In genomic region chr9:46086826-46087225, GRCm38 (mm10) we compare ENCODE assay signal across 25 mouse cellular contexts.
DNase-seq lines count a peak whose midpoint lies in the region; ATAC-seq and TF ChIP-seq lines count a peak whose summit lies in the region.
"Had no signal": no experiment of that assay in that cellular context is flagged by ENCODE, and none has a peak within 500 bp of the region (broad histone marks: within the 10 kb centered on the region; RNA-seq: fewer than 3 reads in every experiment).

No protein-coding gene starts in this region.

- no peaks in the 10 kb centered on the region for H3K9me3 ChIP-seq in liver, embryonic 13.5 days (replicated peaks)
- H3K9me3 ChIP-seq in stomach, postnatal 0 days (ENCODE audit: control insufficient read depth, low read length) = no peaks in the 10 kb centered on the region
- H3K9me3 ChIP-seq in midbrain, embryonic 16.5 days (replicated peaks; ENCODE audit: control insufficient read depth, low read length, poor library complexity, severe bottlenecking) = no peaks in the 10 kb centered on the region
- H3K9me3 ChIP-seq: embryonic facial prominence, embryonic 10.5 days; forebrain, embryonic 15.5 days; hindbrain, embryonic 12.5 days; limb, embryonic 13.5 days; lung, embryonic 15.5 days; megakaryocyte, embryonic 14.5 days; neural tube, embryonic 13.5 days had no signal

- peaks cover 27% of the 10 kb centered on the region for H3K4me1 ChIP-seq in liver, embryonic 13.5 days (replicated peaks)
- no peaks in the 10 kb centered on the region; the same call in 1 of the 2 replicates for H3K4me1 ChIP-seq in stomach, postnatal 0 days (replicated peaks; ENCODE audit: control insufficient read depth, insufficient read depth)
- H3K4me1 ChIP-seq in midbrain, embryonic 16.5 days (ENCODE audit: control insufficient read depth, insufficient read depth, low read length) = peaks cover 15% of the 10 kb centered on the region

- no peak for TF ChIP-seq CTCF in stomach, postnatal 0 days (IDR thresholded peaks at IDR 0.05; ENCODE audit: low read depth)

- TF ChIP-seq EP300 in stomach, postnatal 0 days (optimal IDR thresholded peaks at IDR 0.05) = no peak

- ATAC-seq in liver, embryonic 13.5 days (ENCODE audit: low read depth) = peak; percentile 66
- ATAC-seq in stomach, postnatal 0 days (ENCODE audit: low FRiP score, low TSS enrichment) = no peak; the same call in 1 of the 2 replicates
- ATAC-seq in midbrain, embryonic 16.5 days = no peak
- ATAC-seq in frontal cortex, adult (ENCODE audit: low TSS enrichment) = no peak
- ATAC-seq: forebrain, embryonic 15.5 days had no signal

- peak; percentile 68 for DNase-seq in kidney, adult 9 months
- no peak for DNase-seq in kidney, postnatal 10 days
- DNase-seq in liver = peak; percentile 16
- no peak for DNase-seq in liver, embryonic 13.5 days
- DNase-seq in stomach, postnatal 0 days (ENCODE audit: low spot score) = peak; percentile 25
- DNase-seq: adrenal gland, adult 8-10 months; cerebellum, adult 11-12 months; cerebellum, postnatal 10 days; gastrocnemius, postnatal 14 days; heart, adult 18-20 months; lung, postnatal 36 days; midbrain, embryonic 14.5 days; retina, postnatal 1 day; thymus, adult 2 months; thymus, postnatal 4 days had no signal

- no peaks in the 10 kb centered on the region for H3K27me3 ChIP-seq in liver, embryonic 13.5 days
- no peaks in the 10 kb centered on the region for H3K27me3 ChIP-seq in stomach, postnatal 0 days (ENCODE audit: control insufficient read depth, insufficient read depth, low read length)
- H3K27me3 ChIP-seq in midbrain, embryonic 16.5 days (ENCODE audit: control insufficient read depth, insufficient read depth, low read depth, low read length) = no peaks in the 10 kb centered on the region
- H3K27me3 ChIP-seq: forebrain, embryonic 15.5 days; hindbrain, embryonic 12.5 days; limb, embryonic 13.5 days; lung, embryonic 15.5 days; megakaryocyte, embryonic 14.5 days; neural tube, embryonic 13.5 days had no signal

- no peak overlapping the region for H3K9ac ChIP-seq in liver, embryonic 13.5 days
- no peak overlapping the region for H3K9ac ChIP-seq in stomach, postnatal 0 days (ENCODE audit: low read length)
- H3K9ac ChIP-seq in midbrain, embryonic 16.5 days (ENCODE audit: low read depth, low read length) = no peak overlapping the region
- H3K9ac ChIP-seq: forebrain, embryonic 15.5 days; hindbrain, embryonic 12.5 days; limb, embryonic 13.5 days; lung, embryonic 15.5 days; neural tube, embryonic 13.5 days had no signal

- no peak overlapping the region for H3K4me3 ChIP-seq in liver, embryonic 13.5 days (replicated peaks)
- H3K4me3 ChIP-seq in stomach, postnatal 0 days (ENCODE audit: low read depth, low read length) = no peak overlapping the region
- H3K4me3 ChIP-seq in midbrain, embryonic 16.5 days (ENCODE audit: low read depth, low read length) = no peak overlapping the region
- H3K4me3 ChIP-seq: embryonic facial prominence, embryonic 10.5 days; forebrain, embryonic 15.5 days; hindbrain, embryonic 12.5 days; limb, embryonic 13.5 days; lung, embryonic 15.5 days; megakaryocyte, embryonic 14.5 days; myocyte; neural tube, embryonic 13.5 days had no signal

- peak overlapping the region; percentile 5; the same call in 1 of the 2 replicates for H3K4me2 ChIP-seq in liver, embryonic 13.5 days
- no peak overlapping the region for H3K4me2 ChIP-seq in stomach, postnatal 0 days (replicated peaks; ENCODE audit: low read depth)
- H3K4me2 ChIP-seq in midbrain, embryonic 16.5 days (ENCODE audit: low read length) = no peak overlapping the region
- H3K4me2 ChIP-seq: forebrain, embryonic 15.5 days; hindbrain, embryonic 12.5 days; limb, embryonic 13.5 days; lung, embryonic 15.5 days; neural tube, embryonic 13.5 days had no signal

- no peaks in the 10 kb centered on the region for H3K36me3 ChIP-seq in liver, embryonic 13.5 days
- no peaks in the 10 kb centered on the region for H3K36me3 ChIP-seq in stomach, postnatal 0 days (ENCODE audit: control insufficient read depth, insufficient read depth, low read length)
- H3K36me3 ChIP-seq in midbrain, embryonic 16.5 days (ENCODE audit: control insufficient read depth, insufficient read depth, low read length) = no peaks in the 10 kb centered on the region
- H3K36me3 ChIP-seq: forebrain, embryonic 15.5 days; hindbrain, embryonic 12.5 days; limb, embryonic 13.5 days; lung, embryonic 15.5 days; neural tube, embryonic 13.5 days had no signal

- WGBS in liver, embryonic 13.5 days (ENCODE audit: insufficient replicate concordance) = 63% methylated on average over 3 of the region's 3 CpGs
- 51% methylated on average over 3 of the region's 3 CpGs for WGBS in stomach, postnatal 0 days
- WGBS in midbrain, embryonic 16.5 days = 71% methylated on average over 3 of the region's 3 CpGs

- H3K27ac ChIP-seq in liver, embryonic 13.5 days = peak overlapping the region; percentile 72; the same call in 1 of the 2 replicates
- H3K27ac ChIP-seq in stomach, postnatal 0 days (replicated peaks) = no peak overlapping the region
- H3K27ac ChIP-seq in midbrain, embryonic 16.5 days (ENCODE audit: low read length) = no peak overlapping the region
- H3K27ac ChIP-seq: embryonic facial prominence, embryonic 10.5 days; forebrain, embryonic 15.5 days; hindbrain, embryonic 12.5 days; limb, embryonic 13.5 days; lung, embryonic 15.5 days; neural tube, embryonic 13.5 days had no signal

Comparison
In these comparisons a context has a peak if more than half of its experiments do, and no peak if none do; other contexts are left out.
1. DNase-seq: peak in kidney, adult 9 months (single experiment), liver (single experiment) and stomach, postnatal 0 days (single experiment); none in kidney, postnatal 10 days (single experiment) and liver, embryonic 13.5 days (single experiment).